ENCODE assay signal across 9 mouse cellular contexts in the genomic region with DNA sequence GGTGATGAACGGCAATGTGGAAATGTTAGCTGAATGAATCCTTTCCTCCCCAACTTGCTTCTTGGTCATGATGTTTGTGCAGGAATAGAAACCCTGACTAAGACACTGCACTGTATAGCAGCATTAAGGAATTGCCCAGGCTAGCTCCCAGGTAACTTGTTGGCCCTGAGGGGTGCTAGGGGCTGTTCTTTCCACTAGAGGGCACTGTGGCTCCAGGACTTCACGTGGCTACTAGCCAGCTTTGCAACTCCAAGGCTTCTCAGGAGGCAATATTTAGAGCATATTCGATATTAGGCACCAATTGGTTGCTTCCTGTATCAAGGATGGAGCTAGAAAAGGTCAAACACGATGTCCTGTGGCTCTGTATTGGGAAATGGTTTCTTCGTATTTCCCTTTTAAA. TPM values are rescaled to one million over a fixed set of nuclear protein-coding genes. Genes with fewer than 3 reads are reported as not detected.
DNase-seq lines count a peak whose midpoint lies in the region; ATAC-seq and TF ChIP-seq lines count a peak whose summit lies in the region.
"Had no signal": no experiment of that assay in that cellular context is flagged by ENCODE, and none has a peak within 500 bp of the region (broad histone marks: within the 10 kb centered on the region; RNA-seq: fewer than 3 reads in every experiment).

No protein-coding gene starts in this region.

- no peaks in the 10 kb centered on the region; the same call in 1 of the 2 replicates for H3K9me3 ChIP-seq in forebrain, embryonic 13.5 days (replicated peaks)
- H3K9me3 ChIP-seq in forebrain, embryonic 12.5 days = no peaks in the 10 kb centered on the region
- H3K9me3 ChIP-seq in ES-E14 (ENCODE audit: control insufficient read depth, insufficient read depth, low read depth, low read length) = no peaks in the 10 kb centered on the region
- H3K9me3 ChIP-seq: liver, embryonic 15.5 days had no signal

- H3K27ac ChIP-seq in forebrain, embryonic 13.5 days = no peak overlapping the region
- H3K27ac ChIP-seq in forebrain, embryonic 12.5 days = no peak overlapping the region
- no peak overlapping the region for H3K27ac ChIP-seq in ES-E14 (ENCODE audit: insufficient read depth, low read depth, low read length, poor library complexity, severe bottlenecking)
- H3K27ac ChIP-seq: liver, embryonic 15.5 days had no signal

- no peak overlapping the region for H3K4me2 ChIP-seq in forebrain, embryonic 13.5 days
- H3K4me2 ChIP-seq in forebrain, embryonic 12.5 days = no peak overlapping the region
- H3K4me2 ChIP-seq: liver, embryonic 15.5 days had no signal

- no peaks in the 10 kb centered on the region for H3K36me3 ChIP-seq in forebrain, embryonic 13.5 days (ENCODE audit: poor library complexity, severe bottlenecking)
- H3K36me3 ChIP-seq in forebrain, embryonic 12.5 days (replicated peaks) = no peaks in the 10 kb centered on the region
- H3K36me3 ChIP-seq in ES-E14 (ENCODE audit: control insufficient read depth, insufficient read depth, low read length, poor library complexity, severe bottlenecking) = no peaks in the 10 kb centered on the region
- H3K36me3 ChIP-seq: liver, embryonic 15.5 days had no signal

- ATAC-seq in forebrain, embryonic 13.5 days = 0 out of 2 replicates have a peak, but pooled peaks have one; percentile 49
- ATAC-seq in forebrain, embryonic 12.5 days (ENCODE audit: low FRiP score) = no peak
- 0 out of 2 replicates have a peak, but pooled peaks have one; percentile 38 for ATAC-seq in megakaryocyte-erythroid progenitor cell, adult 5-6 weeks (replicated peaks; ENCODE audit: low FRiP score, low TSS enrichment, poor library complexity, severe bottlenecking)

- in situ Hi-C loops in ES-E14 (cut with MboI; ENCODE audit: low sequenced_read_pairs in 2 of 2, unreplicated experiment in 2 of 2) = no loop called here

- no peaks in the 10 kb centered on the region for H3K27me3 ChIP-seq in forebrain, embryonic 13.5 days
- H3K27me3 ChIP-seq in forebrain, embryonic 12.5 days = peaks cover 6% of the 10 kb centered on the region; the same call in 1 of the 2 replicates

- no peak overlapping the region for H3K9ac ChIP-seq in forebrain, embryonic 13.5 days
- no peak overlapping the region for H3K9ac ChIP-seq in forebrain, embryonic 12.5 days
- no peak overlapping the region for H3K9ac ChIP-seq in ES-E14 (ENCODE audit: insufficient read depth, low read depth, low read length, poor library complexity, severe bottlenecking)
- H3K9ac ChIP-seq: liver, embryonic 15.5 days had no signal

- DNase-seq in ES-E14 (ENCODE audit: low read depth, low spot score) = peak; percentile 89
- DNase-seq in cerebellum, adult 11 months = peak; percentile 58
- peak; percentile 43 to 48 for DNase-seq in gastrocnemius, adult 8-10 months (ENCODE audit: low spot score in 2 of 2)
- DNase-seq in layer of hippocampus, postnatal 25 days (ENCODE audit: extremely low spot score in 1 of 2, low spot score in 1 of 2) = peak; percentile 48 to 69
- DNase-seq in spleen, postnatal 10 days (ENCODE audit: low spot score in 2 of 2) = peak; percentile 50 to 73

- H3K4me3 ChIP-seq in forebrain, embryonic 13.5 days = no peak overlapping the region
- no peak overlapping the region for H3K4me3 ChIP-seq in forebrain, embryonic 12.5 days (replicated peaks)
- no peak overlapping the region for H3K4me3 ChIP-seq in ES-E14 (ENCODE audit: insufficient read depth in 1 of 2, low read depth in 1 of 2, low read length in 2 of 2, poor library complexity in 1 of 2, severe bottlenecking in 1 of 2)
- H3K4me3 ChIP-seq: liver, embryonic 15.5 days had no signal

- WGBS in forebrain, embryonic 13.5 days = 18% methylated on average over 5 of the region's 5 CpGs
- 23% methylated on average over 5 of the region's 5 CpGs for WGBS in forebrain, embryonic 12.5 days

- H3K4me1 ChIP-seq in forebrain, embryonic 13.5 days = peaks cover 21% of the 10 kb centered on the region
- H3K4me1 ChIP-seq in forebrain, embryonic 12.5 days = peaks cover 15% of the 10 kb centered on the region
- H3K4me1 ChIP-seq in ES-E14 (ENCODE audit: control insufficient read depth in 2 of 2, insufficient read depth in 2 of 2, low read length in 2 of 2, poor library complexity in 1 of 2) = peaks cover 2 to 5% of the 10 kb centered on the region in 2 experiments; a peak in 2 of 4 replicates
- H3K4me1 ChIP-seq: liver, embryonic 15.5 days had no signal

TF ChIP-seq in ES-E14, 5 proteins besides CTCF, POLR2A, EP300 and RAD21:
- TF ChIP-seq ZNF384 (IDR thresholded peaks at IDR 0.05; ENCODE audit: low read depth, low read length) (no peak), ZC3H11A (IDR thresholded peaks at IDR 0.05; ENCODE audit: borderline replicate concordance, low read depth, low read length) (0 out of 2 replicates have a peak, but pooled peaks have one; percentile 25)

RNA-seq across cellular contexts. Expression of a gene that starts 13.6 kb away (rescaled TPM):
- 24.9 and 27.5 TPM in 2 replicates for polyA plus RNA-seq in forebrain, embryonic 13.5 days (2015; fragmentation: Nextera tagmentation; extraction: Ambion mirVana)
- 20.8 and 21.3 TPM in 2 replicates for polyA plus RNA-seq in forebrain, embryonic 12.5 days (2016; fragmentation: Nextera tagmentation; extraction: Ambion mirVana)
- 1.3 and 2.0 TPM in 2 replicates for total RNA-seq in ES-E14 (2012; rRNA removed)
- 1 to 10 TPM; 2.8 to 8.4 (median 4.6) TPM for total RNA-seq in gastrocnemius, adult 8-10 months (2022)
- total RNA-seq in layer of hippocampus, postnatal 25 days (2021) = 10 to 100 TPM; 27.4 to 28.3 TPM
- total RNA-seq in megakaryocyte-erythroid progenitor cell, adult 5-6 weeks (2014; fragmentation: Nextera tagmentation) = 0.44 and 0.64 TPM in 2 replicates
- total RNA-seq in megakaryocyte-erythroid progenitor cell, adult 5-6 weeks (2017) = not detected in 2 replicates
